Mouse (Mus musculus) erythroblast, embryonic 14.5 days (primary cell): ENCODE results near the gene Prm2.

Experiments used
- GATA1 ChIP-seq: IDR thresholded peaks from 2 replicates; pipeline ENCODE4 v1.6.1; 2012; ENCODE audit warnings: low read length, inconsistent platforms, mixed read lengths
- TAL1 ChIP-seq: IDR thresholded peaks from 3 replicates; pipeline ENCODE4 v1.6.1; 2012; ENCODE audit warnings: low read length, inconsistent platforms, mixed read lengths

DNA sequence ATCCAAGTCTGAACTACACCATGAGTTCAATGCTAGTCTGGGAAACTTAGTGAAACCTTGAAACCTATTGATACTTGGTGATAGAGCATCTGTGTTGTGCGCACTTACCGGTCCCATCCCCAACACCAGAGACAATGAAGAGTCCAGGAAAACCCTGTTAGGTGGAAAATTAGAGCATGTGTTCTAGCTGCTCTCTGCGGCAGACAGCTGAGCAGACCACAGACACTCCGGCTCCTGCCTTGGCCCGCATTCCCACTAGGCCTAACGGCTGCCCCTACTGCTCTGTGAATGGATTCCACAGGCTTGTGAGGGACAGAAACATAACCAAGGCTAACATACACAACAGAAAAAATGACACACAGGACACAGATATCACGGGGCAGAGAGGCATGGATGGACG is 22.4 kb downstream of the Prm2 start:
- TF ChIP-seq GATA1 (no peak), TAL1 (no peak)
